Mouse (Mus musculus) yolk sac, embryonic 10.5 days (tissue): Measurements from ENCODE around the gene Olfr339.
A peak's percentile ranks its signal among the peaks of the same experiment; 100 is the strongest.
"Not testable (repeated sequence)": the region's sequence is repeated elsewhere in the genome, so short reads cannot be mapped to it uniquely, and the experiment has no call there.

ENCODE experiments used
- DNase-seq: peaks from one replicate; pipeline ENCODE4 v3.0.0-alpha.2; 2017; ENCODE audit warnings: low spot score

The Olfr339 gene

GRCm38 (mm10) chr2:36418647-36419046 lies at the start of gene Olfr339:
Olfr339 (plus strand) TSS chr2:36418947.
- no peak for DNase-seq

- no peak for DNase-seq
Observed at GRCm38 (mm10) chr2:36373219-36373618, 45.5 kb upstream of the Olfr339 start, which contains the start of gene Olfr338. Olfr338 (plus strand) TSS chr2:36373519.

GRCm38 (mm10) chr2:36415174-36415573 lies 3.6 kb upstream of the Olfr339 start:
- not testable (repeated sequence) for DNase-seq

GRCm38 (mm10) chr2:36415591-36415990 lies 3.2 kb upstream of the Olfr339 start:
- not testable (repeated sequence) for DNase-seq

- DNase-seq, result no peak
Observed at GRCm38 (mm10) chr2:36452287-36452686, 33.5 kb downstream of the Olfr339 start, which contains the start of gene Olfr340. Olfr340 (plus strand) TSS chr2:36452587.

- peak; percentile 6 for DNase-seq
Observed at GRCm38 (mm10) chr2:36473634-36474033, 54.9 kb downstream of the Olfr339 start.
